Mouse (Mus musculus) lung, embryonic 14.5 days (tissue): ENCODE data around the gene Synpr. TPM values are rescaled to one million over a fixed set of nuclear protein-coding genes. Genes with fewer than 3 reads are reported as not detected.

Source experiments
- ATAC-seq: fragments of 200-750 bp; cut with Nextera tagmentation; 2 replicates; pipeline ENCODE4 v1.8.0; 2017; ENCODE audit warnings: mild to moderate bottlenecking, moderate TSS enrichment, moderate library complexity; ENCODE audit not compliant: insufficient read depth
- DNase-seq: peaks from one replicate; pipeline ENCODE4 v3.0.0-alpha.2; 2015
- H3K27ac ChIP-seq: fragments of 300-500 bp; sonication (generic); 2 replicates; pipeline ENCODE4 v1.5.1; 2014; ENCODE audit warnings: low read depth, mild to moderate bottlenecking, moderate library complexity
- H3K27me3 ChIP-seq: fragments of 300-500 bp; sonication (generic); 2 replicates; pipeline ENCODE4 v1.6.1; 2014; ENCODE audit warnings: low read length, control low read depth; ENCODE audit not compliant: insufficient read depth
- H3K36me3 ChIP-seq: fragments of 300-500 bp; sonication (generic); 2 replicates; pipeline ENCODE4 v1.6.1; 2014; ENCODE audit warnings: control low read depth; ENCODE audit not compliant: insufficient read depth
- H3K4me1 ChIP-seq: fragments of 300-500 bp; sonication (generic); 2 replicates; pipeline ENCODE4 v1.6.1; 2014; ENCODE audit warnings: antibody characterized with exemption, control low read depth; ENCODE audit not compliant: insufficient read depth
- H3K4me2 ChIP-seq: fragments of 300-500 bp; sonication (generic); 2 replicates; pipeline ENCODE4 v1.6.1; 2014; ENCODE audit warnings: mild to moderate bottlenecking
- H3K4me3 ChIP-seq: fragments of 300-500 bp; sonication (generic); 2 replicates; pipeline ENCODE4 v1.5.1; 2014; ENCODE audit warnings: low read depth, low read length
- H3K9ac ChIP-seq: fragments of 300-500 bp; sonication (generic); 2 replicates; pipeline ENCODE4 v1.6.1; 2014
- H3K9me3 ChIP-seq: fragments of 300-500 bp; sonication (generic); 2 replicates; pipeline ENCODE4 v1.6.1; 2016; ENCODE audit warnings: low read depth, low read length, control low read depth
- CTCF ChIP-seq: IDR thresholded peaks from 2 replicates; pipeline ENCODE4 v1.5.1; 2016; ENCODE audit warnings: antibody characterized with exemption, low read depth
- WGBS: fragments of 180-500 bp; shearing (Covaris S2); extraction: QIAGEN DNeasy Blood & Tissue Kit; methylation state at CpG from one replicate; pipeline ENCODE4 v1.1.7; 2014; 5-methylcytosine and 5-hydroxymethylcytosine counted together
- polyA plus RNA-seq: library from polyadenylated mRNA; unstranded; fragments of >200 nt; fragmentation: Nextera tagmentation; extraction: Ambion mirVana; gene quantifications from 2 replicates; pipeline ENCODE4 v1.2.1, GENCODE M21; 2014

Gene Synpr
- polyA plus RNA-seq, 1 experiment from 2014 or later = 2.8 TPM

DNA sequence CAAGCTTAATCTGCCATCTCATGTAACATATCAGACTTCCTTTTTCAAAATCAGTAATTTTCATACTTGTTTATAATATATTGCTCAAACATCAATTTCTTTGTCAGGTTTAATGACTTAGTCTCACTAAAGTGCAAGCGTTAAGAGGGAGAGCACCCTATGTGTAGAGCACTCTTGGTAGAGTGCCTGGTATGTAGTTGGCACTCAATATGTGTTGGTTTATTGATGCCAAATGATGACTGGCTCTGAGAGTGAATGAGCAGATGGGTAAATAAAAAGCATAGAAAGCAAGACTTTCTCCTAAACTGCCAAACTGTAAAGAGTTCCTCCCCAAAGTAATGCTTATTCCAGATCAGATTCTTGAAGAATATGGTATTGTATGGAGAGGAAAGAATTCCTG lies 365.3 kb downstream of the Synpr start:
- H3K4me2 ChIP-seq = no peak overlapping the region
- TF ChIP-seq CTCF = no peak
- no peaks in the 10 kb centered on the region for H3K27me3 ChIP-seq
- DNase-seq (no peak), ATAC-seq (no peak)
- no peak overlapping the region for H3K4me3 ChIP-seq
- H3K9ac ChIP-seq = no peak overlapping the region
- WGBS = 73% methylated on average over 1 of the region's 1 CpGs
- no peak overlapping the region for H3K27ac ChIP-seq
- no peaks in the 10 kb centered on the region for H3K4me1 ChIP-seq
- H3K36me3 ChIP-seq = no peaks in the 10 kb centered on the region
- no peaks in the 10 kb centered on the region for H3K9me3 ChIP-seq

- 65% methylated on average over 1 of the region's 1 CpGs for WGBS
- DNase-seq = no peak
- Histone ChIP-seq H3K4me3 (no peak overlapping the region), H3K4me2 (no peak overlapping the region), H3K36me3 (no peaks in the 10 kb centered on the region), H3K4me1 (no peaks in the 10 kb centered on the region), H3K27me3 (no peaks in the 10 kb centered on the region), H3K27ac (no peak overlapping the region), H3K9me3 (no peaks in the 10 kb centered on the region), H3K9ac (no peak overlapping the region)
- ATAC-seq = no peak
- no peak for TF ChIP-seq CTCF
These were observed 366.5 kb downstream of the Synpr start for GRCm38 (mm10) chr14:13651039-13651438.

DNA sequence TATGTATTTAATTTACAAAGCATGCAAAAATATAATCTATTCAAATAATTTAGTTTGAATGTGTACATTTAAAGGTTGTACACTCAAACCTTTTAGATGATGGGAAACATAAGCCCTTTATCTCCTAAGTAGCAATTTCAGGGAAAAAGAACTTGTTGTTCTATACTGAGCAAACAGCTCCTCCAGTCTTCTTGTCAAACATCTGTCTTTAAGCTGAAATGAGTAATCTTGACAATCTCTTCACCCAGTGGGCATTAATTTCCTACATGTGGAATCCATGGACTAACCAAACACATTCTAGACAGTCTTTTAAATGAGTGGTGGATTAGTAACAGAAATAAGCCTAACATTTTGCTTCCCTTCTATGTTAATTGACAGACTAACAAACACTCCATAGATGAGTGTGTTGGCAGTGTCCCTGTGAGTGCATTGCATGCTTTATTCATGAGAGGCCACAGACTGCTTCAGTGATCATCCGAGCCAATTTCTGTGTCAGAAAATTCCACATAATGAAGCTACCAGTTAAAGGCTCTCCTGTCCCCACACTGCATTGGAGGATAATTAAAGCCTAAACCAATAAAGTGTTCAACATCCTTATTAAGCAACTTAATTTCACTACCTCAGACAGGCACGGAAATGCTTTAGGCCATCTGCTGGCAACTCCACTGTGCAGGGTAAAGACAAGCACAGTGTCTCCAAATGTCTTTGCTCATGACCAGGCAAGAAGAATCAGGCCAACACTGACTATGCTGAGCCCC lies 367.1 kb downstream of the Synpr start:
- WGBS = 75% methylated on average over 2 of the region's 2 CpGs
- Histone ChIP-seq H3K27me3 (no peaks in the 10 kb centered on the region), H3K36me3 (no peaks in the 10 kb centered on the region), H3K9me3 (no peaks in the 10 kb centered on the region), H3K27ac (no peak overlapping the region), H3K4me3 (no peak overlapping the region), H3K4me1 (no peaks in the 10 kb centered on the region), H3K9ac (no peak overlapping the region), H3K4me2 (no peak overlapping the region)
- DNase-seq = no peak
- no peak for ATAC-seq
- no peak for TF ChIP-seq CTCF
